Mouse (Mus musculus): Measurements from ENCODE around the gene Prkar2a. TPM values are rescaled to one million over a fixed set of nuclear protein-coding genes. Genes with fewer than 3 reads are reported as not detected.

Prkar2a gene
- polyA plus RNA-seq, 1 experiment from 2014 or later = 60.2 TPM

DNA sequence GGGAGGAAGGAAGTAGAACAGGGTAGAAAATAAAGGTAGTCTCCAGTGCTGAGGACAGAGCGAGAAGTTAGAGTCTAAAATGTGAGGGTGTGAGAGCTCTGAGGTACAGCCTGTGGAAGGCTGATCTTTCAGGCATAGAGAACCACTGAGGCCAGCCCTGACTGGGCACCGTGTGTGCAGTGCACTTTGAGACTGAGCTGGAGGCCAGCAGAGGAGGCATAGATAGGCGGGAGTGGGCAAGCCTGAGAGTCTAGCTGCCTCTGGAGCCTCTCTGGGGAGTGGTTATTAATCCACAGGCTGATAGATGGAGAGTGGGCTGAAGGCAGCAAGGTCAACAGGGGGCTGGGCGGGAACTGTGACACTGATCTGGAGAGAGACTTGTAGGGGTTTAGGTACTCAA lies 92.8 kb downstream of the Prkar2a start:
- H3K4me3 ChIP-seq (ENCODE audit: low read depth, low read length) = no peak overlapping the region
- no peak for ATAC-seq (ENCODE audit: low read depth)
- no peak overlapping the region for H3K9ac ChIP-seq (replicated peaks; ENCODE audit: low read depth, low read length)
- WGBS = 65% methylated on average over 4 of the region's 4 CpGs
- no peaks in the 10 kb centered on the region for H3K27me3 ChIP-seq (ENCODE audit: control insufficient read depth, insufficient read depth, low read length)
- no peaks in the 10 kb centered on the region for H3K9me3 ChIP-seq (ENCODE audit: control insufficient read depth, low read length)
- no peak overlapping the region for H3K4me2 ChIP-seq (ENCODE audit: low read depth, low read length)
- no peak overlapping the region for H3K27ac ChIP-seq (ENCODE audit: low read depth, low read length)
- H3K4me1 ChIP-seq (ENCODE audit: control insufficient read depth, insufficient read depth, low read length) = peaks cover 18% of the 10 kb centered on the region
- 0 out of 2 replicates have a peak, but pooled peaks cover 2% of the 10 kb centered on the region for H3K36me3 ChIP-seq (ENCODE audit: control insufficient read depth, insufficient read depth, low read length)

DNA sequence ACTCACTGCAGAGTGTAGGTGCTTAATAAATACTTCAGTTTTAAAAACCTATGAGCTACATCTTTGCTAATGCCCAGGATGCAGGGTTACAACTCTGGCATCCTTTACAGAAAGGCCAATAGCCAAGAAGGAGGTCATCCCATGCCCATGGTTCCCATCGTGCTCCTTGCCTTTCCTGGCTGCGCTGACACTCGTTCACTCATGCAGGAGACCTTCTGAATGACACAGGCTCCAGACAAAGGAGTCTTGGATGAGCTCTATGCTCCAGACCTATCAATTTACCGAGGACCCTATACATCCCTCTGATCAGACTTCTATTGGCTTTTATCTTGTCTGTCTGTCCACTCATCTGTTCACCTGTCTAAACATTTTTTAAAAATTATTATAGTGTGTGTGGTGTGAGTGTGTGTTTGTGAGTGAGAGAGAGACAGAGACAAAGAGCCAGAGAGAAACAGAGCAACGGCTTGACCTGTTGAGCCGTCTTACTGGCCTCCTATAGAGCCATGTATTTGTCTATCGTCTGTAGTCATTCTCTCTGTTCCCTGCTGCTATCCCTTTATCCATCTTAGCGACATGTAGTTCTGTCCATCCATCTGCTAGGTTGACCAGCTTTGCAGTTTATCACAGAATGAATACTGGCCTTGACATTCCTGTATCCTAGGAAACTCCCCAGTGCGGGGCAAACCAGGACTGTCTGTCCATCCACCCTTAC lies 93.9 kb downstream of the Prkar2a start:
- no peaks in the 10 kb centered on the region for H3K9me3 ChIP-seq (ENCODE audit: control insufficient read depth, low read length)
- peak overlapping the region; percentile 76 for H3K4me2 ChIP-seq (ENCODE audit: low read depth, low read length)
- peak overlapping the region; percentile 99 for H3K9ac ChIP-seq (replicated peaks; ENCODE audit: low read depth, low read length)
- WGBS = 16% methylated on average over 9 of the region's 9 CpGs
- H3K4me3 ChIP-seq (ENCODE audit: low read depth, low read length) = peak overlapping the region; percentile 83
- H3K27me3 ChIP-seq (ENCODE audit: control insufficient read depth, insufficient read depth, low read length) = no peaks in the 10 kb centered on the region
- peaks cover 28% of the 10 kb centered on the region for H3K4me1 ChIP-seq (ENCODE audit: control insufficient read depth, insufficient read depth, low read length)
- peak; percentile 10 for ATAC-seq (ENCODE audit: low read depth)
- 0 out of 2 replicates have a peak, but pooled peaks cover 2% of the 10 kb centered on the region for H3K36me3 ChIP-seq (ENCODE audit: control insufficient read depth, insufficient read depth, low read length)
- H3K27ac ChIP-seq (ENCODE audit: low read depth, low read length) = peak overlapping the region; percentile 99

DNA sequence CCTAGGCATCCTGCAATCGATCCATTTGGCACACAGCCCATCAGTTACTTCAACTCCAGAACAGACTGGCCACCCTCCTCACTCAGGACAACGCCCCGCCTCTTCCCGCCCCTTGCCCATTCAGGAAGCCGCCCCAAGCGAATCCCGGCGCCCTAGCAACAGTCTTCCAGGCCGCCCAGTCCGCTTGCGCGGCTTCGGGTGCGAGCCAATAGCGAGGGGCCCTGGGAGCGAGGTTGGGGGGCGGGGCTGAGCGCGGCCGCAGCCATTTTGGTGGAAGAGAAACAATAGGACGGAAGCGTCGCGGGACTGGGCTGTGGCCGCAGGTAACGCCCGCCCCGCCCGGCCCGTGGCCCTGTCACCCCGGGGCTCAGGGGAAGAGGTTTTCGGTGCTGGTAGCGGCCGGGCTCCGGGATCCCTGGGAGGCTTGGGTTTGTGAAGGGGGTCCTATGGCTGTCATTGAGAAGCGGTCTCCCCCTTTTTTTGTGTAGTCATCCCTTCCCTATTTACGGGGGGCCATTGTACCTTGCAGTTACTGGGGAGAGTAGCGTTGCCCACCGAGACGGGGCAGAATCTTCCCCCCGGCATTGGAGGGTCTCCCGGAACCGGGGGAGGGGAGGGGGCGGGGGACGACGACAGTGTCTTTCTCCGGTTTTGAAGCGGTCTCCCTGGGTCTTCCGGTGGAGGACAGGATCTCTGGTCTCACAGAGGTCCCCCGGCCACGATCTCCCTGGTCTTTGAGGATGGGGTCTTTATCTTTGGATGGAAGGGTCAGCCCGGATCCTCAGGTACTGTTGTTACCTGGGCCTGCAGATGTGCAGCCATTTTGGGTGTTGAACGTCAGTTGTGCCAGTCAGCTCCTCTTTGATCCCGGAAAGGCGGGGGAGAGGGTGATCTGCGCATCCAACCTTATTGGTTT lies 94.7 kb downstream of the Prkar2a start, which contains the start of gene Ip6k2:
TSS of gene Ip6k2 (plus strand) at position 249 of the 916 bp plus-strand sequence.
- under 1% methylated on average over 56 of the region's 56 CpGs for WGBS
- Histone ChIP-seq H3K36me3 (ENCODE audit: control insufficient read depth, insufficient read depth, low read length) (0 out of 2 replicates have a peak, but pooled peaks cover 2% of the 10 kb centered on the region), H3K27ac (ENCODE audit: low read depth, low read length) (peak within 1 kb of the TSS; percentile 99), H3K9me3 (ENCODE audit: control insufficient read depth, low read length) (no peaks in the 10 kb centered on the region), H3K4me2 (ENCODE audit: low read depth, low read length) (peak within 1 kb of the TSS; percentile 91), H3K4me3 (ENCODE audit: low read depth, low read length) (peak within 1 kb of the TSS; percentile 83), H3K27me3 (ENCODE audit: control insufficient read depth, insufficient read depth, low read length) (no peaks in the 10 kb centered on the region), H3K9ac (replicated peaks; ENCODE audit: low read depth, low read length) (peak within 1 kb of the TSS; percentile 99), H3K4me1 (ENCODE audit: control insufficient read depth, insufficient read depth, low read length) (peaks cover 37% of the 10 kb centered on the region)
- ATAC-seq (ENCODE audit: low read depth) = peak; percentile 98

DNA sequence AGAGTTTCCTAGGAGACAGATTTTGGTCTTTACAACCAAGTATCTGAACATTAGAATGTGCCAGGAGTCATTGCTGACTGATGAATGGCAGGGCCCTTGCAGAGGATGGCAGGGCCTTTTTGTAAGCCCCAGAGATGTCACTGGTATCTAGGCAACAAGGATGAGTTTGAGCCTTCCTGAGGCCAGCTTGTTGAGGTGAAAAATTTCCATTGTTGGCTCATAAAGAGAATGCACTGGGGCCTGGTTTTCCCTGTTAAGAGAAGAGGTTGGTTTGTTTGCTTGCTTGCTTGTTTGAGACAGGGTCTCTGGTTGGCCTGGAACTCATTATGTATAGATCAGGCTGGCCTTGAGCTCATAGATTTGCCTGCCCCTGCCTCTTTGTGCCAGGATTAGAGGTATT lies 96.3 kb downstream of the Prkar2a start:
- Histone ChIP-seq H3K36me3 (ENCODE audit: control insufficient read depth, insufficient read depth, low read length) (0 out of 2 replicates have a peak, but pooled peaks cover 2% of the 10 kb centered on the region), H3K9me3 (ENCODE audit: control insufficient read depth, low read length) (no peaks in the 10 kb centered on the region), H3K27ac (ENCODE audit: low read depth, low read length) (0 out of 2 replicates have a peak overlapping the region, but pooled peaks have one; percentile 23), H3K4me1 (ENCODE audit: control insufficient read depth, insufficient read depth, low read length) (peaks cover 43% of the 10 kb centered on the region), H3K4me3 (ENCODE audit: low read depth, low read length) (peak overlapping the region; percentile 83), H3K9ac (replicated peaks; ENCODE audit: low read depth, low read length) (peak overlapping the region; percentile 99), H3K27me3 (ENCODE audit: control insufficient read depth, insufficient read depth, low read length) (no peaks in the 10 kb centered on the region), H3K4me2 (ENCODE audit: low read depth, low read length) (peak overlapping the region; percentile 91)
- ATAC-seq (ENCODE audit: low read depth) = no peak

DNA sequence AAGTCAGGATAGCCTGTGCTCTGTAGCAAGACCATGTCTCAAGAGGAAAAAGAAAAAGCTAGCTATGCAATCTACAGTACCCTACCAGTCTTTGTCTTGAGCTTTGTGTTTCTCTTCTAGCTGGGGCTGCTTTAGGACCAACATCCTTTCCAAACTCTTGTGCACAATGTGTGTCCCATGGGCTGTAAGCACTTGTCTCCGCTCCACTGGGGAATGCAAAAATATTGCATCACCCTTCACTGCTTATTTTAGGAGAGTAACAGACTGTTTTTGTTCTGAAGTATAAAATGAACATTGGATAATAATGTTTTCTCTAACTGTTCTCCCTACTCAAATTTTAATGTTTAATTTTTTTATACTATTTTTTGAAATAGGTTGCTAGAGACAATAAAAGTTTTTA lies 97.4 kb downstream of the Prkar2a start:
- no peaks in the 10 kb centered on the region for H3K9me3 ChIP-seq (ENCODE audit: control insufficient read depth, low read length)
- ATAC-seq (ENCODE audit: low read depth) = no peak
- H3K4me2 ChIP-seq (ENCODE audit: low read depth, low read length) = peak overlapping the region; percentile 91
- no peaks in the 10 kb centered on the region for H3K27me3 ChIP-seq (ENCODE audit: control insufficient read depth, insufficient read depth, low read length)
- peak overlapping the region; percentile 83; the same call in 1 of the 2 replicates for H3K4me3 ChIP-seq (ENCODE audit: low read depth, low read length)
- peaks cover 45% of the 10 kb centered on the region for H3K4me1 ChIP-seq (ENCODE audit: control insufficient read depth, insufficient read depth, low read length)
- no peak overlapping the region; the same call in 1 of the 2 replicates for H3K9ac ChIP-seq (replicated peaks; ENCODE audit: low read depth, low read length)
- H3K36me3 ChIP-seq (ENCODE audit: control insufficient read depth, insufficient read depth, low read length) = 0 out of 2 replicates have a peak, but pooled peaks cover 2% of the 10 kb centered on the region
- WGBS = 80% methylated on average over 1 of the region's 1 CpGs
- H3K27ac ChIP-seq (ENCODE audit: low read depth, low read length) = no peak overlapping the region

DNA sequence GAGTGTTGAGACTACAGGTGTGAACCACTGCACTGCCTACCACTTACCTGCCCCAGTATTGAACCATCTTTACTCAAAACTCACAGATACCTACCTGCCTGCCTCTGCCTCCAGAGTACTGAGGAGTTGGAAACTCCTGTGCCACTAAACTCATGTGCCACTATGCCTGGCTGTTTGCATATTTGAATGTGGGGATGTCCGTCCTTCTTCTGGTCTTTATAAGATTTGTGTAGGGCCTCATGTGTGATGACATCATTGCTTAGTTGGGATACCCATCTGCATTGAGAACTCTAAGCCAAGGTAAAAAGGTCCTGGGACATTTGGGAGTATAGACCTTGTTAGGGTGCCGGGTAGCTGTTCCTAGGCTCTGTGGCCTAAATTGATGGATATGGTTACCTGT lies 98.0 kb downstream of the Prkar2a start:
- H3K27ac ChIP-seq (ENCODE audit: low read depth, low read length) = no peak overlapping the region
- ATAC-seq (ENCODE audit: low read depth) = no peak
- H3K4me1 ChIP-seq (ENCODE audit: control insufficient read depth, insufficient read depth, low read length) = peaks cover 51% of the 10 kb centered on the region
- no peaks in the 10 kb centered on the region for H3K9me3 ChIP-seq (ENCODE audit: control insufficient read depth, low read length)
- H3K27me3 ChIP-seq (ENCODE audit: control insufficient read depth, insufficient read depth, low read length) = no peaks in the 10 kb centered on the region
- H3K9ac ChIP-seq (replicated peaks; ENCODE audit: low read depth, low read length) = no peak overlapping the region
- 88% methylated on average over 2 of the region's 2 CpGs for WGBS
- peak overlapping the region; percentile 91 for H3K4me2 ChIP-seq (ENCODE audit: low read depth, low read length)
- H3K4me3 ChIP-seq (ENCODE audit: low read depth, low read length) = no peak overlapping the region
- 0 out of 2 replicates have a peak, but pooled peaks cover 2% of the 10 kb centered on the region for H3K36me3 ChIP-seq (ENCODE audit: control insufficient read depth, insufficient read depth, low read length)

DNA sequence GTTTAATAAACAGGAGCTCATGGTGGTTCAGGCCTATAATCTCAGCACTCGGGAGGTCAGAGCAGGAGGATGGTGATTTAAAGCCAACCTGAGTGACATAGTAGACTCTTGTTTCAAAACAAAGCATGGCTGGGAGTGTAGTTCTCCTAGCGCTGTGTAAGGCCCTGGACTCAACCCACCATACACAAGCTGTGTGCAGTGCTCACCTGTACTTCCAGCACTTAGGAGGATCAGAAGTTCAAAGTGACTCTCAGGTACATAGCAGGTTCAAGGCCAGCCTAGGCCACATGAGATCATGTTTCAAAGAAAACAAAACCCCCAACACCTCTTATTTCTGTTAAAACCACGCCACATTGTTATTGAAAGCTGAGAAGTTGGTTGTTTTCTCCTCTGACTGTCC lies 99.6 kb downstream of the Prkar2a start:
- H3K27me3 ChIP-seq (ENCODE audit: control insufficient read depth, insufficient read depth, low read length) = no peaks in the 10 kb centered on the region
- H3K36me3 ChIP-seq (ENCODE audit: control insufficient read depth, insufficient read depth, low read length) = 0 out of 2 replicates have a peak, but pooled peaks cover 2% of the 10 kb centered on the region
- no peak overlapping the region for H3K4me3 ChIP-seq (ENCODE audit: low read depth, low read length)
- peaks cover 65% of the 10 kb centered on the region for H3K4me1 ChIP-seq (ENCODE audit: control insufficient read depth, insufficient read depth, low read length)
- H3K4me2 ChIP-seq (ENCODE audit: low read depth, low read length) = peak overlapping the region; percentile 32; the same call in 1 of the 2 replicates
- no peak overlapping the region for H3K27ac ChIP-seq (ENCODE audit: low read depth, low read length)
- ATAC-seq (ENCODE audit: low read depth) = no peak
- H3K9ac ChIP-seq (replicated peaks; ENCODE audit: low read depth, low read length) = no peak overlapping the region
- H3K9me3 ChIP-seq (ENCODE audit: control insufficient read depth, low read length) = no peaks in the 10 kb centered on the region
- WGBS = 64% methylated on average over 3 of the region's 3 CpGs

DNA sequence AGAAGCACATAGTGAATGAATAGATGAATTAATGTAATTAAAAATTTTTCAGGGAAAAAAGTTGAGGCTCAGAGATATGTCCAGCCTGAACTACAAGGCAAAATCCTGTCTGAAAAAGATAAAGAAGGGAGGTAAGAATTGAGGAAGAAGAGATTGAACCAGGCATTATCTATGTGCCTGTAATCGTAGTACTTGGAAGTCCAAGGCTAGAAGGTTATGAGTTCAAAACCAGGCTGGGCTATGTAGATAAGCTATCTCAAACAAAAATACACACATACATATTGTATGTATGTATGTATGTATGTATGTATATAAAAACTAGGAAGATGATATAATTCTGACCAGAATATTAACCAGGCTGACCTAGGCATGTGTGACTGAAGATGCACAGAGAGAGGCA lies 103.2 kb downstream of the Prkar2a start:
- Histone ChIP-seq H3K36me3 (ENCODE audit: control insufficient read depth, insufficient read depth, low read length) (peaks cover 13% of the 10 kb centered on the region), H3K4me2 (ENCODE audit: low read depth, low read length) (no peak overlapping the region), H3K27ac (ENCODE audit: low read depth, low read length) (no peak overlapping the region), H3K4me1 (ENCODE audit: control insufficient read depth, insufficient read depth, low read length) (peaks cover 62% of the 10 kb centered on the region), H3K9ac (replicated peaks; ENCODE audit: low read depth, low read length) (no peak overlapping the region), H3K27me3 (ENCODE audit: control insufficient read depth, insufficient read depth, low read length) (no peaks in the 10 kb centered on the region), H3K4me3 (ENCODE audit: low read depth, low read length) (no peak overlapping the region), H3K9me3 (ENCODE audit: control insufficient read depth, low read length) (no peaks in the 10 kb centered on the region)
- no peak for ATAC-seq (ENCODE audit: low read depth)
- 86% methylated on average over 1 of the region's 1 CpGs for WGBS
